Mouse (Mus musculus) G1E (cell line): Measurements from ENCODE around the gene Nfat5.

Experiments used
- CTCF ChIP-seq: IDR thresholded peaks from 2 replicates; pipeline ENCODE4 v1.5.1; 2012; ENCODE audit warnings: low read depth, low read length, inconsistent platforms, mixed read lengths
- GATA1 ChIP-seq: IDR thresholded peaks from 2 replicates; pipeline ENCODE4 v1.6.1; 2012; ENCODE audit warnings: borderline replicate concordance, low read length, inconsistent platforms, mixed read lengths
- POLR2AphosphoS5 ChIP-seq: IDR thresholded peaks from 2 replicates; pipeline ENCODE4 v1.6.1; 2012; ENCODE audit warnings: low read depth, low read length, inconsistent platforms; ENCODE audit not compliant: insufficient replicate concordance
- TAL1 ChIP-seq: conservative IDR thresholded peaks from 2 replicates; pipeline ENCODE4 v1.6.1; 2012; ENCODE audit warnings: low read depth, low read length, inconsistent platforms, mixed read lengths

GRCm38 (mm10) chr8:107382898-107383297 is 89.6 kb downstream of the Nfat5 start:
- TF ChIP-seq CTCF, result no peak
- no peak for TF ChIP-seq TAL1
- no peak for TF ChIP-seq GATA1
- no peak for TF ChIP-seq POLR2AphosphoS5
